Mouse (Mus musculus) erythroblast, embryonic 14.5 days (primary cell): ENCODE data around the gene Trpm3. TPM values are rescaled to one million over a fixed set of nuclear protein-coding genes. Genes with fewer than 3 reads are reported as not detected.

ENCODE experiments used
- H3K27me3 ChIP-seq: 2 replicates; pipeline ENCODE4 v1.6.1; 2012; ENCODE audit warnings: inconsistent platforms; ENCODE audit not compliant: control insufficient read depth
- H3K36me3 ChIP-seq: 2 replicates; pipeline ENCODE4 v1.6.1; 2012; ENCODE audit warnings: mild to moderate bottlenecking, inconsistent platforms; ENCODE audit not compliant: control insufficient read depth
- H3K4me1 ChIP-seq: 2 replicates; pipeline ENCODE4 v1.6.1; 2012; ENCODE audit warnings: inconsistent platforms; ENCODE audit not compliant: control insufficient read depth
- H3K4me3 ChIP-seq: replicated peaks from 2 replicates; pipeline ENCODE3; 2012; ENCODE audit warnings: moderate library complexity, mild to moderate bottlenecking, inconsistent platforms
- H3K9me3 ChIP-seq: 2 replicates; pipeline ENCODE4 v1.6.1; 2012; ENCODE audit warnings: low read length, inconsistent platforms, mixed read lengths; ENCODE audit not compliant: control insufficient read depth
- GATA1 ChIP-seq: IDR thresholded peaks from 2 replicates; pipeline ENCODE4 v1.6.1; 2012; ENCODE audit warnings: low read length, inconsistent platforms, mixed read lengths
- TAL1 ChIP-seq: IDR thresholded peaks from 3 replicates; pipeline ENCODE4 v1.6.1; 2012; ENCODE audit warnings: low read length, inconsistent platforms, mixed read lengths
- polyA plus RNA-seq: library from polyadenylated mRNA; stranded (reverse); fragments of >175 nt; gene quantifications from 2 replicates; pipeline ENCODE4 v1.2.3, GENCODE M21; 2012

Trpm3 gene
- polyA plus RNA-seq, 1 experiment = 0.02 TPM

DNA sequence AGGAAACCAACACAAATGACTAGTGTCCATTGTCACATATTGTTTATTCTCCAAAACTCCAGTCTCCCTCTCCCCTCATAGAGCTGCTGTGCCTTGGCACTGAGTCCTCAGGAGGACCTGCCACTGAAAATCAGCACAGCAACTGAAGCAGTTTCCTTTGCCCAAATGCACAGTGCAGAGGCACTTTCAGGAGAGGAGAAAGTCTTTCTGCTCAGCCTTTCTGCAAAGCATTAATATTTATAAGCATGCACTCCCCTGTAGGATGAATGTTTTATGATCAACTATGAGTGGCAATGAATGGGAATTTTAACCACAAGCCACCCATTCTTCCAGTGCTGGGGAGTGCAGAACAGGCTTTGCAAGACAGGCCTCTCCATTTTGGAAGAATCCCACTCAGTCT is 592.1 kb downstream of the Trpm3 start:
- no peaks in the 10 kb centered on the region for H3K4me1 ChIP-seq
- no peaks in the 10 kb centered on the region for H3K36me3 ChIP-seq
- H3K27me3 ChIP-seq = no peaks in the 10 kb centered on the region
- no peaks in the 10 kb centered on the region for H3K9me3 ChIP-seq
- TF ChIP-seq GATA1 (no peak), TAL1 (no peak)
- H3K4me3 ChIP-seq = no peak overlapping the region

DNA sequence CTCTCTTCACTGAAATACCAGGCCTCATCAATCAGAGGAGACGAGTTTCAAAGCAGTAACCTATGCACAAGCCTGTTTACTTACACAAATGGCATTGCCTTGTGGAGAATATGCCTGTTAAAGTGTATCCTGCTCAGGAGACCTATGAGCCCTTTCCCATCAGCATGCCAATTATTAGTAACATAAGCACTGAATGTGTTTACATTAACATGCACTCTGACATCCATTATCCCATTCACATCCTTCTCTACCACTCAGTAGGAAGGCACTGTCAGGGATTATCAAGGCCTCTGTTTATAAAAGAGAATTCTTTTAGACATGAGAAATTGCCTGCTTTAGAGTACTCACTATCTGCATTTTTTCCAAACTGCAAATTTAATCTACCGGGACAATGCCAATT is 598.0 kb downstream of the Trpm3 start:
- H3K9me3 ChIP-seq = no peaks in the 10 kb centered on the region
- H3K4me3 ChIP-seq = no peak overlapping the region

DNA sequence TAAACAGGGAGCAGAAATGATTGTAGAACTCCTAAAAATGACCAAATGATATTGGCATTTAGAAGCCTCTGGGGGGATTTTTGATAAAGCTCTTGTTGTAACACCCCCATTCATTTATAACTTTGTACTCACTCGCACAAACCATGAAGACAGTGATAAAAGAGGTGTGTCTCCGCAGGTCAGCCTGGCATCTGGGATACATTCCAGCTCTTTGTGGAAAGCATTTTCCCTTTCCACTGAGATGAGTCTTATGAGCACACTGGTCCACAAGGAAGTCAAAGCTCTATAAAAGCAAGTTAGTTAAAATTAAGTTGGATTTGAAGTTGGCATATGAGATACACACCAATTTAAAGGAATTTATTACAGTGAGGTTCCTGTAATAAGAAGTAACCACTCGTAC is 600.4 kb downstream of the Trpm3 start:
- no peaks in the 10 kb centered on the region for H3K36me3 ChIP-seq
- H3K9me3 ChIP-seq = no peaks in the 10 kb centered on the region
- H3K4me3 ChIP-seq = no peak overlapping the region
- H3K27me3 ChIP-seq = no peaks in the 10 kb centered on the region
- H3K4me1 ChIP-seq = no peaks in the 10 kb centered on the region
- TF ChIP-seq TAL1 (no peak), GATA1 (no peak)

More for the DNA sequence above, 598.0 kb downstream of the Trpm3 start:
- no peak for TF ChIP-seq TAL1
- no peak for TF ChIP-seq GATA1
- no peaks in the 10 kb centered on the region for H3K27me3 ChIP-seq
- no peaks in the 10 kb centered on the region for H3K4me1 ChIP-seq
- no peaks in the 10 kb centered on the region for H3K36me3 ChIP-seq

DNA sequence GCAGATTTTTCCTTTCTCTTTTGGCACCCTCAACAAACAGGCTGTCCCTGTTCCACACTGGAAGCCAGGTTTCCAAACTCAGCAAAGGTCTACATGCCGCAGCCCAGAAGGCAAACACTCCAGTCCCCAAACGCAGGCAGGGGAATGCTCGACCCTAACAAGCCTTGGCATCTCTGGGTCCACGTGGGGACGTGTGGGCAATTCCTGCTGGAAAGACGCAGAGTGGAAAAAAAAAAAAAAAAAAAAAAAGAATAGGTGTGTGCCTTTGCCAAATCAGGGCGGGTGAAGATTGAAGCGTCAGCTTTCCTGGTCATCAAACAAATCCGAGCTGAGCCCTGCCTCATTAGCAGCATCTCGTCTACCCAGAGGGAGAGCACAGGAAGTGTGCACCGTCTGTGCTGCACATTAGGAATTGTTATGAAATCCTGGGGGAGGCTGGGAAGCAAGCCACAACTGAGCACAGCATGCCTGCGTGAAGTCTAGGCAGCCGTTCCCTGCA is 614.5 kb downstream of the Trpm3 start:
- H3K4me3 ChIP-seq = no peak overlapping the region
- TF ChIP-seq GATA1 = no peak
- H3K36me3 ChIP-seq = no peaks in the 10 kb centered on the region
- H3K27me3 ChIP-seq = no peaks in the 10 kb centered on the region
- no peaks in the 10 kb centered on the region for H3K4me1 ChIP-seq
- H3K9me3 ChIP-seq = peaks cover 8% of the 10 kb centered on the region

DNA sequence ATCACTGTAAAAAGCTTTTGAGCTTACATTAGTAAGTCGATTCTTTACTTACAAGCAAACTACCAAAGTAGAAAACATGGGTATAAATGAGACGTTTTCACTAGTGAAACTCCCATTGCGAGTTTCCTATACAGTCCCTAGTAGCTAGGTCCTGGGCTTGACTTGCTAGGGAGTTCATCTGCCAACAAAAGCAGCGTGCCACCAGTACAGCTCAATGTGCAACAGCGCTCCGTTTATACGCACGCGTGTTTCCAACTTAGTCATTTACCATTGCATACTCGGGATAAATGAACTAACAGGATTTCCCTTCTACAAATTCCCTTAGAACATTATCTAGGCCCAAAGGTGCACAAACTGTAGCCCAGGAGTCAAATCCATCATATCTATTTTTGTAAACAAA is 615.2 kb downstream of the Trpm3 start:
- Histone ChIP-seq H3K9me3 (peaks cover 8% of the 10 kb centered on the region), H3K27me3 (no peaks in the 10 kb centered on the region), H3K4me3 (no peak overlapping the region), H3K4me1 (no peaks in the 10 kb centered on the region), H3K36me3 (no peaks in the 10 kb centered on the region)
- no peak for TF ChIP-seq TAL1
- TF ChIP-seq GATA1 = no peak

DNA sequence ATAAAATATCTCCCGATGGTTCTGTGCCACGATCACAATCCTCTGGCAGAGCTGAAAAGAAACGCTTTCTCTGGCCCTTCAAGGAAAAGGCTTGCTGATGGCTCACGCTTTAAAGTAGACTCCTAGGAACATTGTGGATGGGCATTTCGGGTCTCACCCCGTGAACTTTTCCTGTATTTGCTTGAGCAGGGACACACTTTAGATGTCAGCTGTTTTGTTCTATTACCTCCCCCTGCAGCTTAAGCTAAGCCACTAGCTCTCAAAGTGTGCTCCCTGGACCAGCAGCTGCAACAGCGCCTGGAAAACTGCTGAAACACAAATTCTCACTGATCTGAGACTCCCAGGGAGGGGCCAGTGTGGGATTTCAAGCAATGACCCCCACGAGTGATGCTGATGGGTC is 615.7 kb downstream of the Trpm3 start:
- no peaks in the 10 kb centered on the region for H3K27me3 ChIP-seq
- H3K9me3 ChIP-seq = peaks cover 8% of the 10 kb centered on the region
- no peak overlapping the region for H3K4me3 ChIP-seq
- H3K36me3 ChIP-seq = no peaks in the 10 kb centered on the region
- no peak for TF ChIP-seq TAL1
- no peak for TF ChIP-seq GATA1
- no peaks in the 10 kb centered on the region for H3K4me1 ChIP-seq

DNA sequence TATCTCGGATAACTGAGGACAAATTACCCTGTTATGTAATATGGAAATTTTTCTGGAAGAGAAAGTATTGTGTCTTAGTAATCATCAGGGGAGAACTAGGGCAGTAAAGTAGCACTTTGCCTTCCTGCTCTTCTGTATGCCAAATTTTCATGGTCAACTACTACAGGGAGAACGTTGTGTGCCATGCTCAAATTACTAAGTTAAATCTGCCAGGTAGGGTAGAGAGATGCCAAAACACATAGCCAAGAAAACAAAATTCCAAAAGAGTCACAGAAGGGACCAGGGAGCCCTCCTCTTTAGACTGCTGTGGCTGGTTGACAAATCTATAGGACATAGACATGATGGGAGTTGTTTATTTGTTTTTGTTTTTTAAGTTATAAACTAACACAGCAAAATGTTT is 619.6 kb downstream of the Trpm3 start:
- H3K4me3 ChIP-seq = no peak overlapping the region
- no peaks in the 10 kb centered on the region for H3K4me1 ChIP-seq
- no peaks in the 10 kb centered on the region for H3K36me3 ChIP-seq
- no peaks in the 10 kb centered on the region for H3K27me3 ChIP-seq
- TF ChIP-seq TAL1 = no peak
- TF ChIP-seq GATA1 = no peak
- H3K9me3 ChIP-seq = peaks cover 4% of the 10 kb centered on the region

DNA sequence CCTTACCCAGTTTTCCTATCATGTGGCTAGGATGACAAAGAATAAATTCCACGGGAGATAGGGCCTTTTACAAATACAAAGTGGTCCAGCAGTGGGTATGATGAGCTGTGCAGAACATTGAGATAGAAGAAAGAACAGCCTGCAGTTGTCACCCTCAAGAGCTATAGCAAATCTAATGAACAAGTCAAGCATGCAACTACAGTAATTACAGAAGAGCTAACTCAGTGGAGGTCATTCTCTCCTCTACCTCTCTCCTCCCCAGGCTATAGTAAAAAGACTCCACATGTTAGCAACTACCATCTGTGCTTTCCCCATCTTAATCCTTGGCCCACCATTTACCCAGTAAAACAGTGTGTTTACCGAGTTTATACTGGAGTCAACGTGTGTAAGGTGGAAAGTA is 629.4 kb downstream of the Trpm3 start:
- H3K27me3 ChIP-seq = no peaks in the 10 kb centered on the region
- H3K9me3 ChIP-seq = no peaks in the 10 kb centered on the region
- no peak overlapping the region for H3K4me3 ChIP-seq
- H3K36me3 ChIP-seq = no peaks in the 10 kb centered on the region
- TF ChIP-seq GATA1 = no peak
- H3K4me1 ChIP-seq = no peaks in the 10 kb centered on the region

DNA sequence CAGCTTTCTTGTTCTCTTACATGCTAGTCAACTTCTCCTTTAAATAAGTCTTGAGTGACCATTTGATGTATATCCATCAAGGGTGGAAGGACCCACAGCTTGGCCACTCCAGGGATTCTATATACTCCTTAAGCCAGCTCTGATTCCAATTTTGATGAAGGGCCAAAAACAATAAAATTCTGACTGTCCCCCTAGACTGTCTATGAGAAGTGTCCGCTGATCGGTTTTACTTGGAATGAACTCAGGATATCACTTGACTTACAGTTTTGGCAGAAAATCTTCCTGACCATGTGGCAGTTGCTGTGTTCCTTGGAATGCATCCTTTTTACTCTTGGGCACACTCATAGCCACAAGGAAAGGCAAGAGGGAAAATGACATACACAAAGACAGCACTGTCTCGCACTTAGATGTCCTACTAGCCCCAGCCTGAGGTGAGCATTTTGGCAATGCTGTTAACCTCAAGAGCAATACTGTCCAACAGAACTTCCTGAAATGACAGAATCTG is 636.4 kb downstream of the Trpm3 start:
- Histone ChIP-seq H3K36me3 (no peaks in the 10 kb centered on the region), H3K27me3 (no peaks in the 10 kb centered on the region), H3K9me3 (no peaks in the 10 kb centered on the region), H3K4me1 (no peaks in the 10 kb centered on the region), H3K4me3 (no peak overlapping the region)
- TF ChIP-seq GATA1 (no peak), TAL1 (no peak)

DNA sequence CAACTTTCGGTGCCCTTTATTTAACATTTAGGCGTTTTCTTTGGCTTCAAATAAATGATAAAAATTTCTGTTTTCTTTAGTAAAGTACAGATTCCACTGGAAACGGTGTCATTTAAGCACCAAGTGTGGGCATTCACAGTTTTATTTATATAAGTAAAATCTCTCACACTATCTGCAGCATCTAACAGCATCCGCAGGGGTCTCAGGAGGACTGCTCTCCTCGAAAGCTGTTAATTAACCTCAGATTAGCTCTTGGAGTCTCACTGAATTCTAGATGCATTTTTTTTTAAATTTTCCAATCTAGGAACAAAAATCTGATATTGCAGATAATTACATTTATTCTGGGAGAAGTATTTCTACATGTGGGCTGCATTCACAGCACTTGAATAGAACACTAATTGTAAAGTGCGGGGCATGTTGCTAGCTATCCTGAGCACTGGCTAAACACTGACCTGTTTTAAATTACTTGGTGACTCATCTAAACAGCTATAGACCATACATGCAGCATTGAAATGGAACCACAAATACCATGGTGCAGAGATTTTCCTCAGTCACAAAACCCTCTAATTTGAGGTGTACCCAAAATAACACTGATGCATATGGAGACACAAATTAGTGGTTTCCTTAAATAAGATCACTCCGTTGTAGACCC is 641.5 kb downstream of the Trpm3 start:
- no peaks in the 10 kb centered on the region for H3K4me1 ChIP-seq
- no peak overlapping the region for H3K4me3 ChIP-seq
- no peaks in the 10 kb centered on the region for H3K9me3 ChIP-seq
- H3K36me3 ChIP-seq = no peaks in the 10 kb centered on the region
- no peaks in the 10 kb centered on the region for H3K27me3 ChIP-seq
- TF ChIP-seq TAL1 = no peak
- no peak for TF ChIP-seq GATA1
